Mouse (Mus musculus): Measurements from ENCODE around the gene Pp2d1.
A peak's percentile ranks its signal among the peaks of the same experiment; 100 is the strongest.

Pp2d1 gene

GRCm38 (mm10) chr17:53566161-53566918 lies 27.1 kb upstream of the Pp2d1 start, which contains the start of gene Kat2b:
Gene Kat2b, plus strand, starts transcription at chr17:53566861.
- no peak for DNase-seq (ENCODE audit: low spot score)

DNA sequence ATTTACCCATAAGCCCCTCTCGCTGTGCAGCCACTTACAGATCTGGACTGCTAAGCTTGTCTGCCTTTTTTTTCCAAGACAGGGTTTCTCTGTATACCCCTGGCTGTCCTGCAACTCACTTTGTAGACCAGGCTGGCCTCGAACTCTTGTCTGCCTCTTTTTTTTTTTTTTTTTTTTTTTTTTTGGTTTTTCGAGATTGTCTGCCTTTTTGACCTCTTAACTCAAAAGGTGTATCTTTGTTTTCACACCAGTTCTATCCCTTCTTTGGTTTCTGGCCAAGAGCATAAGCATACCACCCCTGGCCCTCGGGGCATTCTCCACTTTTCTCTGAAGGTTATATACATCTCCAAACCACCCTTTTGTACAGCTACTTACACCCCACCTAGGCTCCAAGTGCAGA lies 25.6 kb upstream of the Pp2d1 start:
- no peak for DNase-seq (ENCODE audit: low spot score)

DNA sequence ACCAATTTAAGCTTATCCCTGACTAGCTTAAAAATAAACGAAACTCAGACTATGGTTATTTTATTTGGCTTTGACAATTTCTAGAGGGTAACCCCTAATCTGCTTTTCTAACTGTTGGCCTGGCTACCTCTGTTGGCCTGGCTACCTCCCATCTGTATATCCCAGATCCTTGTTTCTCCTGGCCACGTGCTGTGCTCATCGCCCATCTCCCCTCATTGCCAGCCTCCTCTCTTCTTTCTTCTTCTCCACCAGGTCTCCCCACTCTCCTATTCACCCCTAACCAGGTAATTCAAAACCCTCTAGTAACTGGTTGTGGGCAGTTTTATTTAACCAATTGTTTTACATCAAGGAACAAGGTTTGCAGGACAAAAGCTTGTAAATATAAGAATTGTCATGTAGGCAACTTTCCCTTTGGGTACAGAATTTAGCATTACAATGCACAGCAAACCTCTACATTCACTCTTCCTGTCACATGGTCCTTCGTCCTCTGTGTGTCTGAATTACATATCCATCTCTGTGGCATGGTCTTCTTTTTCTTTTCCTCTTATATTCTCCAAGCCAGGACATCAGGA lies 22.3 kb upstream of the Pp2d1 start:
- no peak for DNase-seq (ENCODE audit: low spot score)

GRCm38 (mm10) chr17:53559646-53560045 lies 20.4 kb upstream of the Pp2d1 start:
- no peak for DNase-seq (ENCODE audit: low spot score)

GRCm38 (mm10) chr17:53557443-53557842 lies 18.2 kb upstream of the Pp2d1 start:
- no peak for DNase-seq (ENCODE audit: low spot score)

GRCm38 (mm10) chr17:53554813-53555212 lies 15.6 kb upstream of the Pp2d1 start:
- no peak for DNase-seq (ENCODE audit: low spot score)

- DNase-seq (ENCODE audit: low spot score): no peak
These were observed 14.8 kb upstream of the Pp2d1 start for GRCm38 (mm10) chr17:53554088-53554487.

DNA sequence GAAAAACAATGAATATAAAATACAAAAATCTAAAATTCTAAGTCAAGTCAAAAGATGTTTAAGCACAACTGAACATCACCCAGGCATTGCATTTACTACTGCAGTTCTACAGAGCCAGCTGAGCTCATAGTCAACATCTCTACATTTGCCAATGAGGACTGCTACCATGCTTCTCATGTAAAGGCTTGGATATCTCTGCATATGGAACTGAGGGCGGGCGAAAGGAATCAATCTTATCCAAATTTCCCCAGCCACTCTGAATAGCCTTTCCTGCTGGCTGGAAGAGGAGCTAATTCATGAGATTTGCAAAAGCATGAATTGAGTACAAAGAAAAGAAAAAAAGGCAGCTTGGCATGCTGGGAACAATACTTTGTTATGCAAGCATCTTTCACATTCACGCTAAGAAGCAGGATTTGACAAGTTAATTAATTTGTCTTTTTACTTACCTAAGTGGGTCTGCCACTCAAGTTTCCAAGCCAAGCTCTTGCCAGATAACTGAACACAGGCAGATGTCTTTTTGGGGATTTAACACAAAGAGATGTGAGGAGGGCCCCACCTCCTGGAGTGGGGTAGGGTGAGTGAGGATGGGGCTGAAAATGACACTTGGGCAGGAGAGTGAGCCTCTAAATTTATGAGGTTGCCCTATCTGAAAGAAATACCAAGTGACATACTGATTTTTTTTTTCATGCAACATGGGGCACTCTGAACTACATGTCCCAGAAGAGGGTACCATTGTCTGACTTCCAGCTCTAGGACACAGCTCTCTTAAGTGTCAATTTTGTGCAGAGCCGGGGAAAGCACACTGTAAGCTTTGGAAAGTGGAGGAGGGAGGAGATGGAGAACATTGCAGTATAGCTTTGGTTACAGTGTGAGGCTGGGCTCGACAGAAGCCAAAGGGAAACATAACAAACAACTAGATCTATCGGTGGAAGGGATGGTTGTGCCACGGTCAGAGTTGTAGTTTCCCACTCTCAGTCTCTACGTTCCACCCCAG lies 12.4 kb upstream of the Pp2d1 start:
- DNase-seq (ENCODE audit: low spot score): no peak

DNA sequence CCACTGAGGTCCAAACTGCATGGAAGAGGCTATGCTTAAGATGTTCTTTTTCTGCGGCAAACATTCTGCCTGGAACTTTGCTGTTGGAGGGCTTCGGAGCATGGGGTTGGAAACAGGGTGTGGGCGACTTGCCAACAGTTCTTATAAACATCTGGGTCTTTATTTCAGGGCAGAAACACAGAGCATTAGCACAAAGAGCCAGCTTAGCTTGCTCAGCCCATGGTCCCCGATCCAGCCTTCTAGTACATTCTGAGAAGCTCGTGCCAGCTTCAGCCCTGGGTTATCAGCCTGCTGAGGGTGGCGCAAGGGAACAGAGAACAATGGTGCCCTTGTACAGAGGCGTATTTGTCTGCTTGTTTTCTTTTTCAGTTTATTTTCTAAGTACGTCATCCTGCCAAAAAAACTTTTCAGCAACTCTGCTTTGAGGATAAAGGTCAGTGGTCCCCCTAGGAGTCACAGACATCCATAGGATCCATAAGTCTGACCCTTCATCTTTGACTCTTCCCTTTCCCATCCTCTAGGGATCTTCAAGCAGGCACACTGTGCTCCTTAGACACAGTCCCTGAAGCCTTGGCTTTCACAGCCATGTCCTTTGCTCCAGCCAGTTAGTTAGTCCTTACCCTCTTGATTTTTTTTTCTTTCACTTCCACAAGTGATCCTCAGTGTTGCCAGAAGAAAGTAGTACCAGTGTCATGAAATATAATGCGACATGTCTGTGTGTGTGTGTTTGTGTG lies 4.5 kb upstream of the Pp2d1 start:
- peak; percentile 67 for DNase-seq (ENCODE audit: low spot score)

- DNase-seq (ENCODE audit: low spot score): no peak
These were observed 3.3 kb upstream of the Pp2d1 start for GRCm38 (mm10) chr17:53542536-53542935.

- DNase-seq (ENCODE audit: low spot score): no peak
These were observed 6.8 kb downstream of the Pp2d1 start for GRCm38 (mm10) chr17:53532425-53532824.

GRCm38 (mm10) chr17:53531160-53531559 lies 8.1 kb downstream of the Pp2d1 start:
- DNase-seq (ENCODE audit: low spot score): no peak

DNA sequence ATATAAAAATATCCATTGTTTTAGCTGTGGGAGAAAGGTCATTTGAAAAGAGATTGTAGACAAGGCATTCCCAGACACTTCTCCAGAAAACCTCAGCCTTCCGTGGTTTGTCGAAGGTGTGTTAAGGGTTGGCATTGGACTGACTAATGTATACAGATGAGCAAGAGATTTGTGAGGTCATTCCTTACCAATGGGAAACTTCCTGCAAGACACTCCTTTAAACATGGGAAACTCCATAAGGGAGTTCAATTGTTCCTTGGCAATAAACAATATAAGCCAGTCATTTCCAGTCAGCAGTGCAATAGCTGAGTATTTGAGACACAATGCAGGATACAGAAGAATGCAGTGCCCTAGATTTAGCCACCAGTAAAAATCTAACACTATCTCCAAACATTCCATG lies 11.2 kb downstream of the Pp2d1 start:
- DNase-seq (ENCODE audit: low spot score): no peak

DNA sequence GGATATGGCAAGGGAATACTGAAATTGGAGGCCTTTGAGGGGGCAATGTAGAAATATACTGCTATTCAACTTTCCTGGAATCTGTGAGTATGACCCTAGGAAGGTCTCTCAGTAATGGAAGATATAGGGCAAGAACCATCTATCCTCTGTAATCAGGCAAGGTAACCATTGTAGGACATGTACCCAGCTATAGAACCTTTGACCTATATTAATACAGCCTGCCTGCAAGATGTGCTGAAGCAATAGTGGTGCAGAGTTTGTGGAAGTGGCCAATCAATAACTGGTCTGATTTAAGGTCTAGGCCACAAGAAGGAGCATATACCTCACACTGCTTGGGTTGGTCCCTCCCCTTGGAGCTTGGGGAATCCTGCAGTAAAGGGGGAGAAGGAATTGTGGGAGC lies 18.7 kb downstream of the Pp2d1 start:
- DNase-seq (ENCODE audit: low spot score): no peak

DNA sequence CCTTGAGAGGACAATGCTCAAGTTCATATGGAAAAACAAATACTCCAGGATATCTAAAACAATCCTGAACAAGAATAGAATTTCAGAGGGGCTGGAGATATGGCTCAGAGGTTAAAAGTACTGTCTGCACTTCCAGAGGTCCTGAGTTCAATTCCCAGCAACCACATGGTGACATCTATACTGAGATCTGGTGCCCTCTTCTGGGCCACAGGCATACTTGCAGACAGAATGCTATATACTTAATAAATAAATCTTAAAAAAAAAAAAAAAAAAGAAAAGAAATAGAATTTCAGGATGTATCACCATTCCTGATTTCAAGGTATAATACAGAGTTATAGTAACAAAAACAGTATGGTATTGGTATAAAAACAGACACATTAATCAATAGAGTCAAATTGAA lies 19.9 kb downstream of the Pp2d1 start:
- DNase-seq (ENCODE audit: low spot score): no peak

- DNase-seq (ENCODE audit: low spot score): peak; percentile 12
These were observed 26.8 kb downstream of the Pp2d1 start for GRCm38 (mm10) chr17:53512311-53512951.

DNA sequence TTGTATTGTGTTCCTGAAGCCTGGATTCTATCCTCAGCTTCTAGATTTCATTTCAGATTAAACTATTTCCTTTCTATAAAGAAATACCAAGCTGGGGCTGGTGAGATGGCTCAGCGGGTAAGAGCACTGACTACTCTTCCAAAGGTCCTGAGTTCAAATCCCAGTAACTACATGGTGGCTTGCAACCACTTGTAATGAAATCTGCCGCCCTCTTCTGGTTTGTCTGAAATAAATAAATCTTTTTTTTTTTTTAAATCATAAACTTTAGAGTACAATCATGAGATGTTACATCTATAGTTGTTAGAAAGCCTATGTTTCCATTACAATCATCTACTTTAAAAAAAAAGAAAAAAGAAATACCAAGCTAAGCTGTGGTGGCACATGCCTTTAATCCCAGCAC lies 36.3 kb downstream of the Pp2d1 start:
- no peak for DNase-seq (ENCODE audit: low spot score)

- DNase-seq (ENCODE audit: low spot score): no peak
These were observed 50.3 kb downstream of the Pp2d1 start for GRCm38 (mm10) chr17:53489007-53489378.

- no peak for DNase-seq (ENCODE audit: low spot score)
These were observed 50.8 kb downstream of the Pp2d1 start for GRCm38 (mm10) chr17:53488291-53489006.

DNA sequence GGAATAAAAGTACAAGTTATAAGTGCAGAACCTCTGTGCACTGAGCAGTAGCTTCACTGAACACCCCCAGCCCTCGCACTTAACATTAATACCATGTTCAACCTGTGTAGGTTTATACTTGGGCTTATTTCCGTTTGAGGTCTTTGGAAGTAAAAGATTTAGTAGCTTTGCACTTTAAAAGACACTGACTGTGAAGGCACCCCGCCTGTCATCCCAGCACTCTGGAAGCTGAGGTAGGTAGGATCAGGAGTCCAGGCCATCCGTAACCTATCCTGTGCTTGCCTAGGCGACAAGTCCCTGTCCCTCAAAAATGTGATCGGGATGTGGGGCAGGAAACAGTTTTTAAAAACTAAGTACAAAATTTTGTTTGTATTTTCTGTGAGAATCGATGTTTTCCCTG lies 58.8 kb downstream of the Pp2d1 start:
- no peak for DNase-seq (ENCODE audit: low spot score)

- DNase-seq (ENCODE audit: low spot score): peak; percentile 66
These were observed 59.6 kb downstream of the Pp2d1 start for GRCm38 (mm10) chr17:53479604-53480041.
